Mouse (Mus musculus) testis, adult 2 months (tissue): ENCODE results near the gene Nsun4.

Experiments
- CTCF ChIP-seq: fragments of 200-500 bp; IDR thresholded peaks from 2 replicates; pipeline ENCODE4 v1.5.1; 2012; ENCODE audit warnings: low read depth, mild to moderate bottlenecking, inconsistent platforms, low read length, moderate library complexity; ENCODE audit not compliant: control insufficient read depth, insufficient read depth, insufficient replicate concordance
- POLR2A ChIP-seq: fragments of 200-500 bp; IDR thresholded peaks from 2 replicates; pipeline ENCODE4 v1.6.1; 2012; ENCODE audit warnings: low read depth, mild to moderate bottlenecking, inconsistent platforms, low read length, moderate library complexity; ENCODE audit not compliant: control insufficient read depth

- no peak for TF ChIP-seq CTCF
- TF ChIP-seq POLR2A: no peak
These were observed 35.6 kb downstream of the Nsun4 start, which contains the start of gene Faah for GRCm38 (mm10) chr4:116017902-116018746.
